Mouse (Mus musculus) gastrocnemius, postnatal 14 days (tissue): Measurements from ENCODE around the gene Gm5447. TPM values are rescaled to one million over a fixed set of nuclear protein-coding genes. Genes with fewer than 3 reads are reported as not detected.

Experiments used
- DNase-seq: peaks from one replicate; pipeline ENCODE4 v3.0.0; 2021; ENCODE audit warnings: mixed read lengths
- intact Hi-C: fragments of 180-260 bp; cut with DNase I; formaldehyde crosslinking; loops from one replicate; pipeline ENCODE4 v1.15.1; 2025; ENCODE audit warnings: low total_unique reads
- total RNA-seq, 2 experiments: library from RNA; stranded (reverse); gene quantifications; 2 replicates each; pipeline ENCODE4 v1.2.3; 2021

Gene Gm5447
- total RNA-seq, 2 experiments from 2014 or later = not detected

- DNase-seq = no peak
- intact Hi-C loops = no loop called here
These were observed 11.2 kb downstream of the Gm5447 start for GRCm38 (mm10) chr13:30985275-30985597.

GRCm38 (mm10) chr13:30985598-30986466 is 11.8 kb downstream of the Gm5447 start:
- peak; percentile 72 for DNase-seq
- intact Hi-C loops = no loop called here

GRCm38 (mm10) chr13:30986934-30987455 is 13.0 kb downstream of the Gm5447 start:
- intact Hi-C loops = no loop called here
- no peak for DNase-seq

- intact Hi-C loops = no loop called here
- DNase-seq = no peak
These were observed 13.7 kb downstream of the Gm5447 start for GRCm38 (mm10) chr13:30987686-30988085.

GRCm38 (mm10) chr13:30989710-30990109 is 15.7 kb downstream of the Gm5447 start:
- intact Hi-C loops = loop anchor here (10.0 kb wide), 1 partner anchor 635 kb away; the partner anchor contains the start of gene Foxf2

GRCm38 (mm10) chr13:30990233-30990632 is 16.2 kb downstream of the Gm5447 start:
- intact Hi-C loops = loop anchor here (10.0 kb wide), 1 partner anchor 635 kb away; the partner anchor contains the start of gene Foxf2
- no peak for DNase-seq

More at GRCm38 (mm10) chr13:30989710-30990109, 15.7 kb downstream of the Gm5447 start:
- DNase-seq = no peak

GRCm38 (mm10) chr13:30993819-30994218 is 19.8 kb downstream of the Gm5447 start:
- intact Hi-C loops = loop anchor here (10.0 kb wide), 1 partner anchor 631 kb away; the partner anchor contains the start of gene Foxf2
- no peak for DNase-seq

GRCm38 (mm10) chr13:30994249-30994858 is 20.4 kb downstream of the Gm5447 start:
- intact Hi-C loops = loop anchor here (10.0 kb wide), 1 partner anchor 630 kb away; the partner anchor contains the start of gene Foxf2
- DNase-seq = no peak

- intact Hi-C loops = loop anchor here (10.0 kb wide), 1 partner anchor 627 kb away; the partner anchor contains the start of gene Foxf2
- DNase-seq = no peak
These were observed 23.7 kb downstream of the Gm5447 start for GRCm38 (mm10) chr13:30997526-30998253.

GRCm38 (mm10) chr13:30999799-31000198 is 25.8 kb downstream of the Gm5447 start:
- intact Hi-C loops = loop anchor here (10.0 kb wide), 1 partner anchor 625 kb away; the partner anchor contains the start of gene Foxf2
- no peak for DNase-seq

GRCm38 (mm10) chr13:31004458-31004857 is 30.5 kb downstream of the Gm5447 start:
- no peak for DNase-seq
- intact Hi-C loops = no loop called here

- intact Hi-C loops = no loop called here
- DNase-seq = no peak
These were observed 31.0 kb downstream of the Gm5447 start for GRCm38 (mm10) chr13:31004995-31005394.

- intact Hi-C loops = no loop called here
- DNase-seq = no peak
These were observed 43.5 kb downstream of the Gm5447 start for GRCm38 (mm10) chr13:31017545-31017944.

- DNase-seq = no peak
- intact Hi-C loops = no loop called here
These were observed 47.5 kb downstream of the Gm5447 start for GRCm38 (mm10) chr13:31021514-31021913.

- DNase-seq = no peak
- intact Hi-C loops = no loop called here
These were observed 47.9 kb downstream of the Gm5447 start for GRCm38 (mm10) chr13:31021927-31022326.

GRCm38 (mm10) chr13:31023664-31024063 is 49.7 kb downstream of the Gm5447 start:
- intact Hi-C loops = no loop called here

More at GRCm38 (mm10) chr13:31023664-31024063, 49.7 kb downstream of the Gm5447 start:
- DNase-seq = no peak
